Mouse (Mus musculus) bone marrow, adult 2 months (tissue): Measurements from ENCODE around the gene Afmid. TPM values are rescaled to one million over a fixed set of nuclear protein-coding genes. Genes with fewer than 3 reads are reported as not detected.

ENCODE experiments used
- H3K27ac ChIP-seq: fragments of 200-500 bp; 2 replicates; pipeline ENCODE4 v1.5.1; 2012; ENCODE audit warnings: low read depth, mild to moderate bottlenecking, control low read depth, inconsistent platforms, low read length; ENCODE audit not compliant: control insufficient read depth, poor library complexity, insufficient read depth
- H3K4me1 ChIP-seq: fragments of 200-500 bp; 2 replicates; pipeline ENCODE4 v1.6.1; 2011; ENCODE audit warnings: low read length; ENCODE audit not compliant: control insufficient read depth, insufficient read depth
- H3K4me3 ChIP-seq: fragments of 200-500 bp; replicated peaks from 2 replicates; pipeline ENCODE3; 2011; ENCODE audit warnings: mild to moderate bottlenecking, low read depth, low read length, control low read depth; ENCODE audit not compliant: control insufficient read depth
- CTCF ChIP-seq: fragments of 200-500 bp; IDR thresholded peaks from 2 replicates; pipeline ENCODE4 v1.5.1; 2011; ENCODE audit warnings: low read length, control low read depth; ENCODE audit not compliant: control insufficient read depth, insufficient read depth
- POLR2A ChIP-seq: fragments of 200-500 bp; IDR thresholded peaks from 2 replicates; pipeline ENCODE4 v1.6.1; 2011; ENCODE audit warnings: low read depth, mild to moderate bottlenecking, control low read depth, low read length, borderline replicate concordance; ENCODE audit not compliant: control insufficient read depth
- WGBS: fragments of 180-500 bp; shearing (Covaris S2); methylation state at CpG from one replicate; pipeline ENCODE4 v1.1.7; 2018; 5-methylcytosine and 5-hydroxymethylcytosine counted together
- polyA plus RNA-seq: library from polyadenylated mRNA; stranded (reverse); fragments of >200 nt; gene quantifications from 2 replicates; pipeline ENCODE4 v1.2.4, GENCODE M21; 2011; ENCODE audit warnings: low replicate concordance; ENCODE audit not compliant: missing spikeins, insufficient read depth, insufficient read length

Afmid gene
- polyA plus RNA-seq, 1 experiment = 21.8 TPM

DNA sequence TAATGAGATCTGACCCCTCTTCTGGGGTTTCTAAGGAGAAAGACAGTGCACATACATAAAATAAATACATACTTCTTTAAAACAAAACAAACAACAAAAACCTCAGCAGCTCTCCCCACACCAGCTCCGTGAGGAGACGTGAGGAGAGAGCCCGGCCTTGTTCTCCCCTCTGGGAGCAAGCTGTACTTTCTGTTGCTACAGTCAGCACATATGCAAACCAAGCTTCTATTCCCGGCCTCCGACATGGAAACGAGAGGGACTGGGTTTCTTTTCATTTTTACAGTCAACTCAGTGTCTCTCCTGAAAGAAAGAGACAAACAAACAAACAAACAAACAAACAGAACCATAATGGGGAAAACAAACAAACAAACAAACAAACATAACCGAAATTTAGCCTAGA lies 25.7 kb upstream of the Afmid start:
- no peak overlapping the region for H3K4me3 ChIP-seq
- 90% methylated on average over 7 of the region's 7 CpGs for WGBS
- peaks cover 9% of the 10 kb centered on the region for H3K4me1 ChIP-seq
- no peak overlapping the region for H3K27ac ChIP-seq
- TF ChIP-seq POLR2A (no peak), CTCF (no peak)

DNA sequence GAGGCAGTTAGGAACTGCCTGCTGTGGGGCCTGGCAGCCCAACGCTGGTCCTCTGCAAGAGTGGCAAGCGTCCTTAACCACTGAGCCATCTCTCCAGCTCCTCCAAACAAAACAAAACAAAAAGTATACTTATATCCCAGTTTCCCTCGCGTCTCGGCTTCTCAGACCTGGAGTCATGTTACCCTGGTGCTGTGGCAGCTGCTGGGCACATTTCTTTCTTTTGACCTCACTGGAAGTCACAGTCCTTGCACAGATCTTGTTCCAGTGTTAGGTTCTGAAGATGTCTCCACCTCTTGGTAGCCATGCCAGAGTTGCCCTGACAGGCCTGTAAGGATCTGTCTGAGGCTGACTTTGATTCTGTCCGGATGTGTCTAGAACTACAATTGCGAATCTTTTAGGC lies 24.1 kb upstream of the Afmid start:
- Histone ChIP-seq H3K4me3 (no peak overlapping the region), H3K27ac (no peak overlapping the region), H3K4me1 (peaks cover 9% of the 10 kb centered on the region)
- 90% methylated on average over 7 of the region's 7 CpGs for WGBS
- TF ChIP-seq POLR2A (no peak), CTCF (no peak)

DNA sequence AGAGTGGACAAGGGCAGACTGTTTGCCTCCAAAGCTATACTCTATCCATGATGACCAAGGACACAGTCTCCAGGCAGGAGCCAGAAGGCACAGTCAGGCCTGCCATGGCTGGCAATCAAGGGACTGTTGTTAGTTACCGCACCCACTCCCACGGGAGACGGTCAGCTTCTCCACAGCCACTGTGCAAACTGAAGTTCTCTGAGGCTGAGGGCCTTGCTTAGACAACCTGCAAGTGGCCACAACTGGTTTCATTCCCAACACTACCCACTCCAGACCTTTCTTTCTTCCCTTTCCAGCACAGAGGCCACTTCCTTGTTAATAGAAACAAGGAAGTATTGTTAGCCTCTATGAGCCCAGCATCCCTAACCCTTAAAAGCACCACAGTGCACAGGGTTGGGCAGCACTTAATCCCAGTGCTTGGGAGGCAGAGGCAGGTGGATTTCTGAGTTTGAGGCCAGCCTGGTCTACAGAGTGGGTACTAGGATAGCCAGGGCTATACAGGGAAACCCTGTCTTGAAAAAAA lies 22.5 kb upstream of the Afmid start:
- WGBS = 82% methylated on average over 3 of the region's 3 CpGs
- Histone ChIP-seq H3K27ac (no peak overlapping the region), H3K4me1 (peaks cover 5% of the 10 kb centered on the region; the same call in 1 of the 2 replicates), H3K4me3 (no peak overlapping the region)
- TF ChIP-seq CTCF = no peak
- no peak for TF ChIP-seq POLR2A

DNA sequence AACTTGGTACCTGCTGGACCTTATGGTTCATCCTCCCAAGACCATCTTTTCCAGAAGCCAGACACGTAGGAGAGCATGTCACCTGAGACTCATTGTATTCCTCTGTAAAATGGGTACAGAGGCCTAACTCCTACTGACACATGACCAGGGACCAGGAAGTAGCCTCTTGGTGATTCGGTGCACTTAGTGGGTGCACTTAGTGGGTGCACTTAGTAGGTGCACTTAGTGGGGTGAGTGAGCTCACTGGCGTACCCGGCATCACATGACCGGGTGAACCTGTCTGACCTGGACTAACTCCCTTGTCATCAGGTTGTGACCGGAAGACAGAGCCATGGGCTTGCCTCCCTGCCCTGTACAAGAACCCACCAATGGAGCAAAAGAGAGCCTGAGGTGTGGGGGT lies 18.9 kb upstream of the Afmid start:
- Histone ChIP-seq H3K27ac (no peak overlapping the region), H3K4me3 (no peak overlapping the region), H3K4me1 (peaks cover 6% of the 10 kb centered on the region)
- TF ChIP-seq POLR2A (no peak), CTCF (no peak)
- 94% methylated on average over 6 of the region's 6 CpGs for WGBS

DNA sequence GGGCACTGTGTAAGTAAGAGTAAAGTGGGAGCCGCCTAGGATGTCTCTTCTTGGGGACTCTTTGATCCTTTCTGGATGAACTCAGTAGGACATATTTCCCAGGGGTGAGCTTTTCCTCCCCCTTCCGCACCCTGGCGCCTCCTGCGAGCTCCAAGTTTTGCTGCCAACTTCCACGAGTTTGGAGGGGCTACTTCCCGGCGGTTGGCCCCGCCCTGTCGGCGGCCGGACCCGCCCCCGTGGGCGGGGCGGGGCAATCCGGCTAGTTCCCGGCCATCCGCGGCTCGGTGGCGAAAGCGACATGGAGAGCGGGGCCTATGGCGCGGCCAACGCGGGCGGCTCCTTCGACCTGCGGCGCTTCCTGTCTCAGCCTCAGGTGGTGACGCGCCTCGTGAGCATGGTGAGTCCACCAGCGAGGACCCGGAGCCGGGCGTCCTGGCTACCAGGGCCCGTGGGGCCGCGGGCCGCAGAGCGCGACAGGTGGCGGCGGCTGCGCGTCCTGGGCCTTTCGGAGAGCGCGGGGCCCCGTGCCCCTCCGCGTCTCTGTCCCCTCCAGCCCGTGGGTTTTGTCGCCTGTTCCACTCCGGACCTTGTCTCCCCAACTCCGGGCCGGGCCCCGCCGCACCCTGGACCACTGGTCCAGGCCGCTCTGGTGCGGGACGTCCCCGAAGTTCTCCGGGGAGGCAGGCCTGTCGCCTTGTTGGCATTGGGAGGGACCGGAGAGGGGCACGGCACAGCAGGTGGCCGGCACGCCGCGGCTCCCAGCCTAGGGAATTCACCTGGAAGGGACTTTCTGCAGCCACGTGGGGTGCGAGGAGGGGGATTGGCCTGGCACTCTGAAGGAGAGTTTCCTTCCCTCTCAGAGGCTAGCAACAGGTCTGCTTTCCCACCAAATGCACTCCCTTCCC lies 16.1 kb upstream of the Afmid start, which contains the start of the genes Gm20708 and Syngr2:
Gene Gm20708 (plus strand): TSS at position 262 of the 905 bp plus-strand sequence.
Gene Syngr2 (plus strand): TSS at position 262 of the 905 bp plus-strand sequence.
- TF ChIP-seq CTCF (no peak), POLR2A (peak; percentile 76; the same call in 1 of the 2 replicates)
- Histone ChIP-seq H3K4me1 (peaks cover 12% of the 10 kb centered on the region), H3K4me3 (peak within 1 kb of the TSS; percentile 74), H3K27ac (peak within 1 kb of the TSS; percentile 86)
- under 1% methylated on average over 75 of the region's 75 CpGs for WGBS

DNA sequence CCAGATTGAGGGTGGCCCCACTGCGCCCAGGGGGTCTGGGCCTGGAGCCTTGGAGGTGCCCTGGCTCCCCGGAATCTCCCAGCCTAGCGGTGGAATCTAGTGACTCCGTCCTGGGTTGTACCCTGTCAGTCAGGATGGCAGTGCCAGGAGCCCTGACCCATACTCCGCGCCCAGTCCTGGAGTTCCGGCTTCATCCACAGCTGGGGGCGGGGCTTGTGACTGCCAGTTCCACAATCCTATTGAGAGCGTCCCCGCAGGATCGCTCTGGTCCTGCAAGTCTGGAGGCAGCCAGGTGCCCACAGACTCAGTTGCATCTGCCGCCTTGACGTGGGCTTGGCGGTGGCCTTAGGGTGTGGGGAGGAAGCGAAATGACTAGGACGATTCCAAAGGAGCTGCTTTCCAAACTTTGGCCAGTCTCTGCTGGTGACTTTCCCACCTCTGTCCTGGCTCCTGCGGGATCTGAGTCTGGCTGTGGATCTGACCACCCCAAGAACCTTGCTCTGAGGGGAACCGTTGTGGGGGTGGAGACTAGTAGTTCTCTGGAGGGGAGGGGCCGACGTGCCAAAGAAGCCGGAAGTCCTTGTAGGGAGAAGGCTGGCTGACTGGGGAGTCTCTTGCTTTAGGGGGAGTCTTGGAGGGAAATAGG lies 15.2 kb upstream of the Afmid start:
- Histone ChIP-seq H3K4me1 (peaks cover 12% of the 10 kb centered on the region), H3K27ac (peak overlapping the region; percentile 86), H3K4me3 (peak overlapping the region; percentile 74)
- WGBS = under 1% methylated on average over 21 of the region's 21 CpGs
- peak; percentile 37; the same call in 1 of the 2 replicates for TF ChIP-seq POLR2A
- peak; percentile 39; the same call in 1 of the 2 replicates for TF ChIP-seq CTCF

DNA sequence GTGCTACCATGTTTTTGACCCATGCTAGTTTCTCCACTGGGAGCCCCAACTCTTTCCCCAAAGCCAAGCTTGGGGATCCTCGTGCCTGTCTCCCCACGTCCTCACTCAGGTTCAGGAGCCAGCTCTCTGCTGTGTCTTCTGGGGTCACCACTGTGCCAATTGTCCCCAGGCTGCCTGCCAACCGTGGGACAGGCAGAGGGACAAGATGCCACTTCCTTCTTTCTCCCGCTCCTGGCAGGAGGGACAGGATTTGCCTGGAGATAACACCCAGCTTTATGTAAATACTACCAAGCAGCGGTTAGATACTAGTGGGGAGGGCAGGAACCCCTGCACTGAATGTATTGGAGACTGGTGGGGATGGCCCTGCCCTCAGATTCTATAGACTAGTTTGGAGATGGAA lies 11.9 kb upstream of the Afmid start:
- H3K4me3 ChIP-seq = no peak overlapping the region
- no peak overlapping the region for H3K27ac ChIP-seq
- no peak for TF ChIP-seq POLR2A
- no peak for TF ChIP-seq CTCF
- H3K4me1 ChIP-seq = peaks cover 11% of the 10 kb centered on the region
- 34% methylated on average over 5 of the region's 5 CpGs for WGBS
